Mouse (Mus musculus) brain, adult 2 months (tissue): ENCODE data around the gene Ankmy1.

Experiments used
- DNase-seq: peaks from one replicate; pipeline ENCODE4 v3.0.0; 2011; ENCODE audit warnings: low read depth, low spot score

The Ankmy1 gene

GRCm38 (mm10) chr1:92902786-92903185, at the start of gene Ankmy1:
Gene Ankmy1, minus strand, starts transcription at chr1:92902906.
- peak; percentile 75 for DNase-seq

- no peak for DNase-seq
Measured at GRCm38 (mm10) chr1:92950607-92951006, 47.9 kb upstream of the Ankmy1 start, which contains the start of gene Gpr35. Gene Gpr35, plus strand, starts transcription at chr1:92950865.

GRCm38 (mm10) chr1:92949426-92949825, 46.7 kb upstream of the Ankmy1 start:
- DNase-seq, result peak; percentile 18

- DNase-seq, result no peak
Measured at GRCm38 (mm10) chr1:92947966-92948365, 45.3 kb upstream of the Ankmy1 start.

- no peak for DNase-seq
Measured at GRCm38 (mm10) chr1:92943219-92943989, 40.7 kb upstream of the Ankmy1 start.

- no peak for DNase-seq
Measured at GRCm38 (mm10) chr1:92939746-92940145, 37.0 kb upstream of the Ankmy1 start.

GRCm38 (mm10) chr1:92937797-92938196, 35.1 kb upstream of the Ankmy1 start:
- DNase-seq, result no peak

GRCm38 (mm10) chr1:92936467-92936866, 33.8 kb upstream of the Ankmy1 start:
- DNase-seq, result no peak

- no peak for DNase-seq
Measured at GRCm38 (mm10) chr1:92935977-92936376, 33.3 kb upstream of the Ankmy1 start.

- DNase-seq, result peak; percentile 34
Measured at GRCm38 (mm10) chr1:92935054-92935962, 32.6 kb upstream of the Ankmy1 start.

GRCm38 (mm10) chr1:92934182-92934827, 31.6 kb upstream of the Ankmy1 start, which contains the start of gene Capn10:
Gene Capn10, plus strand, starts transcription at chr1:92934376.
- DNase-seq, result peak; percentile 100

- no peak for DNase-seq
Measured at GRCm38 (mm10) chr1:92933611-92934010, 30.9 kb upstream of the Ankmy1 start.

- DNase-seq, result no peak
Measured at GRCm38 (mm10) chr1:92930171-92930706, 27.5 kb upstream of the Ankmy1 start.

GRCm38 (mm10) chr1:92921496-92921895, 18.8 kb upstream of the Ankmy1 start:
- DNase-seq, result no peak

GRCm38 (mm10) chr1:92920474-92921200, 17.9 kb upstream of the Ankmy1 start:
- no peak for DNase-seq

GRCm38 (mm10) chr1:92919775-92920174, 17.1 kb upstream of the Ankmy1 start:
- no peak for DNase-seq

GRCm38 (mm10) chr1:92919151-92919550, 16.4 kb upstream of the Ankmy1 start:
- DNase-seq, result no peak

GRCm38 (mm10) chr1:92916725-92917124, 14.0 kb upstream of the Ankmy1 start:
- DNase-seq, result no peak

GRCm38 (mm10) chr1:92914993-92915392, 12.3 kb upstream of the Ankmy1 start:
- DNase-seq, result no peak

GRCm38 (mm10) chr1:92914239-92914638, 11.5 kb upstream of the Ankmy1 start:
- DNase-seq, result no peak

- DNase-seq, result no peak
Measured at GRCm38 (mm10) chr1:92912286-92912685, 9.6 kb upstream of the Ankmy1 start.
